Mouse (Mus musculus) lung, postnatal 0 days (tissue): ENCODE measurements around the gene Mvb12b.

Source experiments
- CTCF ChIP-seq: IDR thresholded peaks from 2 replicates; pipeline ENCODE4 v1.5.1; 2016; ENCODE audit warnings: antibody characterized with exemption, mild to moderate bottlenecking
- EP300 ChIP-seq: IDR thresholded peaks from 2 replicates; pipeline ENCODE4 v1.6.1; 2016; ENCODE audit warnings: antibody characterized with exemption, mild to moderate bottlenecking, control low read depth

- TF ChIP-seq CTCF = no peak
- no peak for TF ChIP-seq EP300
Observed at GRCm38 (mm10) chr2:33826777-33827176, 61.0 kb downstream of the Mvb12b start.
